Mouse (Mus musculus): Measurements from ENCODE around the gene Krtap5-2.
"Not testable (repeated sequence)": the region's sequence is repeated elsewhere in the genome, so short reads cannot be mapped to it uniquely, and the experiment has no call there.

The Krtap5-2 gene

DNA sequence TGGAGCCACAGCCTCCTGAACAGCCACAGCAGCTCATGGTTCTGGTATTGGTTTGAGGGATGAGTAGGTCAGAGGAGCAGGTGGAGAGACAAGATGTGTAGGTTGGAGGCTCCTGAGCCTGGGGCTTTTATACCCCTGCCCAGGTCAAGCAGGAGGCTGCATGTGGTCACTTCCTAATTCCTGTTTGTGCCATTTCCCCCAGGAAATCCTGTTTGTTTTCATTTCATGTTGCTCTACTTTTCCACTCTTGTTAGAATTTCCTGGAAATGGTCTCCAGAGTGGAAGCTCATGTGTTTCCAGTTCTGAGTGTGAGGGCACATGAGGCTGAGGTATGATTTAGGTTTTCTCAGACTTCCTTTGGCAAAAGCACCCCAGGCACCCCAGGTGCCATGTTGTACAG lies at the start of gene Krtap5-2:
Gene Krtap5-2, minus strand, starts transcription at position 101 of the 400 bp plus-strand sequence.
- in situ Hi-C loops (cut with MboI) = not testable (repeated sequence)

DNA sequence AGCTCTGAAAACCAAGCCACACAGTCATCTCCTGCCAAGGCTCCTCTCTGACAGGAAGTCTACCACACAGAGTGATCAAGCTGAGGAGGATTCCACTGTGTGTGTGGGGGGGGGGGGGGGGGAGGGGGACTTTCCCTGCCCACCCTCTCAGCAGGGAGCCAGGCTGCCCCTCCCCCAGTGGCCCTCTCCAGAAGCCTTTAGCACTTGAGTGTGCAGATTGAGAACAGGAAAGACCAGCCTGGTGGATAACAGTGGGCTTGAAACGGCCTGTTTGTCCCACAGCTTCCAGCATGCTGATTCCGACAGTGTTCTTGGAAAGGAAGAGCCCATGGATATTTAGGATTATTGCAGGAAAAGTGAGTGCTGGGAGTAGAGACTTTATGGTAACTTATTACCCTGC lies 48.7 kb upstream of the Krtap5-2 start:
- in situ Hi-C loops (cut with MboI) = no loop called here

- in situ Hi-C loops (cut with MboI) = not testable (repeated sequence)
Measured at GRCm38 (mm10) chr7:142212136-142212535, 36.3 kb upstream of the Krtap5-2 start.

DNA sequence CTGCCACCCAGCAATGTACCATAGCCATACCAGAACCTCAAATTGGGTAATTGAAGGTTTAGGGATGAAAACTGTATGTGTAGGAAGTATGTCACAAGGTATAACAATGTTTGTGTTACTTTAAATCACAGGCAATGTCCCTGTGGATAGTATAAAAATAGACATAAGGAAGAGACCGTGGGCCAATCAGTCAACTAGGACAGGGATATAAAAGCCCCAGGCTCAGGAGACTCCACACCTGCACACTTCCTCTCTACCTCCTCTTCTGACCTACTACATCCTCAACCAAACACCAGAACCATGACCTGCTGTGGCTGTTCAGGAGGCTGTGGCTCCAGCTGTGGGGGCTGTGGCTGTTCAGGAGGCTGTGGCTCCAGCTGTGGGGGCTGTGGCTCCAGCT lies 35.8 kb upstream of the Krtap5-2 start, which contains the start of gene Gm7579:
Gene Gm7579, plus strand, starts transcription at position 301 of the 400 bp plus-strand sequence.
- in situ Hi-C loops (cut with MboI) = no loop called here

DNA sequence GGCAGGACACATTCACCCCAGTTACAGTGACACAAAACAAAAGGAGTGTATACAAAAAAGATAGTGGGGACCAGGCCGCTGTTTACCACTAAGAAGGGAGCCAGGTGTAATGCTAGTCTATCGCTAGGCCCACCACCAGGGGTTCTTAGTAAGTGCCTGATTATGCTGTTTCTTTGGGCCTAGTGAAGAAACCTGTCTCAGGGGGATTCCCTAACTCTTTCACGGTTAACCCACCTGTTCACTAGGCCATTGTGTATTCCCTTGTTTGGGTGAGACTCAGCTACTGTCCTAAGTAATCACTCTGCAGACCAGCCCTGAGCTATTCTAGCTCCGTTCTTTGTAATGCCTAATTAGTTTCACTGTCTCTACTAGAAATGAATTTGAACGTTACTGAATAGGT lies 31.1 kb upstream of the Krtap5-2 start:
- in situ Hi-C loops (cut with MboI) = not testable (repeated sequence)

GRCm38 (mm10) chr7:142205488-142205887 lies 29.7 kb upstream of the Krtap5-2 start:
- in situ Hi-C loops (cut with MboI) = no loop called here

DNA sequence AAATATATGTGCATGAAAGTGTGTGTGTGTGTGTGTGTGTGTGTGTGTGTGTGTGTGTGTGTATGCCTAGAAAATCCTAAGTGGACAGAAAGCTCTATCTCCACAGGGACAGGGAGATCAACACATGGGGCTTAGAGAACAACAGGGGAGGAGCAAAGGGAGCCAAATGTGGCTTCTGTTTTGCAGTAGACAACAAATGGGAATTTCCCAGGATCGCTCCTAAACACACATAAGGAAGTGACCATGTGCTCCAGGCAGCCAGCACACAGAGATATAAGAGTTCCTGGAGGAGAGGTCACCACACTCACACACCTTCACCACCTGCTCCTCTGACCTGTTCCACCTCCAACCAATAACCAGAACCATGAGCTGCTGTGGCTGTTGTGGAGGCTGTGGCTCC lies 25.3 kb upstream of the Krtap5-2 start, which contains the start of gene Krtap5-3:
Gene Krtap5-3, plus strand, starts transcription at position 301 of the 400 bp plus-strand sequence.
- in situ Hi-C loops (cut with MboI) = no loop called here

- in situ Hi-C loops (cut with MboI) = no loop called here
Measured at GRCm38 (mm10) chr7:142198748-142199147, 22.9 kb upstream of the Krtap5-2 start.

- in situ Hi-C loops (cut with MboI) = no loop called here
Measured at GRCm38 (mm10) chr7:142190289-142190688, 14.5 kb upstream of the Krtap5-2 start, which contains the start of gene Gm10153. TSS of gene Gm10153 (minus strand) at chr7:142190389.

GRCm38 (mm10) chr7:142188156-142188555 lies 12.4 kb upstream of the Krtap5-2 start:
- in situ Hi-C loops (cut with MboI) = no loop called here

GRCm38 (mm10) chr7:142181021-142181420 lies 5.2 kb upstream of the Krtap5-2 start:
- in situ Hi-C loops (cut with MboI) = no loop called here

GRCm38 (mm10) chr7:142178685-142179084 lies 2.9 kb upstream of the Krtap5-2 start:
- in situ Hi-C loops (cut with MboI) = no loop called here

DNA sequence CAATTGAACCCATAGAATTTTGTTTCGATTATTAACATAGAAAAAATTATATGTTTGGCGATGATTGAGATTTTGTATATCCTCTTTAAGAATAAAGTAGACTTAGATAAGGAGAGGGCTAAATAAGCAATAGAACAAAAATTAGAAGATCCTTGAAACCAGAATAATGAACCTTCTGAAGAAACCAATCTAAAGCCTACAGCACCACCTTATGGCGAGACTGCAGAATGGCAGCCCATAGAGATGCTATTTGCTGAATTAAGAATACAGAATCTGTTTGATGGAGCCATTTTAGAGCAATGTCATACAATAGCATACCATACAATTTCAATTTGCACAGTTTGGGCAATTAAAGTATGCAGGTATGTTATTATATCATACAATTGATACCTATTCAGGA lies 6.0 kb downstream of the Krtap5-2 start:
- in situ Hi-C loops (cut with MboI) = no loop called here

- in situ Hi-C loops (cut with MboI) = not testable (repeated sequence)
Measured at GRCm38 (mm10) chr7:142165639-142166038, 10.2 kb downstream of the Krtap5-2 start, which contains the start of gene Gm4553. TSS of gene Gm4553 (minus strand) at chr7:142165739.

- in situ Hi-C loops (cut with MboI) = no loop called here
Measured at GRCm38 (mm10) chr7:142159366-142159765, 16.4 kb downstream of the Krtap5-2 start.

- in situ Hi-C loops (cut with MboI) = not testable (repeated sequence)
Measured at GRCm38 (mm10) chr7:142157013-142157412, 18.8 kb downstream of the Krtap5-2 start, which contains the start of gene Gm29735. TSS of gene Gm29735 (minus strand) at chr7:142157113.

- in situ Hi-C loops (cut with MboI) = no loop called here
Measured at GRCm38 (mm10) chr7:142155308-142155707, 20.5 kb downstream of the Krtap5-2 start.

DNA sequence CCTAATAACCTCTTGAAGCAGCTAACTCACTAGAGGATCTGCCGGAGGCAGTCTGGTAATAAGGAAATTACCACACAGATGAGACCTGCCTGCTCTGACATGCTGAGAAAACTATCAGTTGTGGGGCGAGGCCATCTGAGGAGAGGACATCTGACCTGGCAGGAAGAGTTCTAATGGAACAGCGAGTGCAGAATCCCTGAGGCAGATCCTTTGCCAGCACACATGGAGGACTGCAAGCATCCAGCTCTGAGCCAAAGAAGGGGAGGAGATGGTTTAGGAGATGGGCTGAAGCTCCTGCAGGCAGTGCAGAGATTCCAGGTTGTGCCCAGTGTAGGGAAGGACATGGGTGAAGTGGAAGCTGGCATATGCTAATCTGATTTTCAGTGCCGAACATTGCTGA lies 23.6 kb downstream of the Krtap5-2 start:
- in situ Hi-C loops (cut with MboI) = no loop called here

- in situ Hi-C loops (cut with MboI) = no loop called here
Measured at GRCm38 (mm10) chr7:142148633-142149032, 27.2 kb downstream of the Krtap5-2 start.

GRCm38 (mm10) chr7:142146033-142146432 lies 29.8 kb downstream of the Krtap5-2 start:
- in situ Hi-C loops (cut with MboI) = no loop called here

- in situ Hi-C loops (cut with MboI) = no loop called here
Measured at GRCm38 (mm10) chr7:142145413-142145940, 30.3 kb downstream of the Krtap5-2 start.

GRCm38 (mm10) chr7:142144507-142144906 lies 31.3 kb downstream of the Krtap5-2 start, which contains the start of gene Gm45337:
TSS of gene Gm45337 (minus strand) at chr7:142144607.
- in situ Hi-C loops (cut with MboI) = no loop called here

DNA sequence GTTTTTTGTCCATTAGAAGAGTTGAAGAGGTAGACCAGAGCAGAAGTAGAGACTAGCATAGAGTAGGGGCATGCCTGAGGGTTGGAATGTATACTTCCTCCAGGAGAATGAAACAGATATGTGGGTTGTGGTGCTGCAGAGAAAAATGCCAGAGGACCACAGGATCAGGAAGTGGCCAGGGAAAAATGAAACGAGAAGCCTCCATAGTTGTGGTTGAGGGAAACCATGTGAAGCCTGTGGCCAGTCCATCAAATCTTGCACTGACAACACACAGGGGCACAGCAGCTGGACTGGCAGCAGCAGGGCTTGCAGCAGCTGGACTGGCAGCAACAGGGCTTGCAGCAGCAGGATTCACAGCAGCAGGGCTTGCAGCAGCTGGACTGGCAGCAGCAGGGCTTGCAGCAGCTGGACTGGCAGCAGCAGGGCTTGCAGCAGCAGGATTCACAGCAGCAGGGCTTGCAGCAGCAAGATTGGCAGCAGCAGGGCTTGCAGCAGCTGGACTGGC lies 32.2 kb downstream of the Krtap5-2 start:
- in situ Hi-C loops (cut with MboI) = not testable (repeated sequence)

DNA sequence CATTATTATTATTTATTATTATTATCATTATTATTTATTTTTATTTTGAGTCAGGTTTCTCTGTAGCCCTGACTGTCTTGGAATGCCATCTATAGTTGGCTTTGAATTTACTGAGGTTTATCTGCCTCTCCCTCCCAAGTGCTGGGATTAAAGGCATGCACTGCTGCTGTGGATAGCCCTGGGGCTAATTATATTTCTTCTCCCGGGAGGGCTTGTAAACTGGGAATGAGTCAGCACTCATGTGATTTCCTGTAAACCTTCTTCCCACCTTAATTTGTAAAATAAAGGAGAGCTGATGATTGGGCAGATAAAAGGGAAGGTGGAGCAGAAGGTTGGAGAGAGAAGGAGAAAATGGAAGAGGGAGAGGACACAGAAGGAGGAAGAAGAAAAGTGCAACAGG lies 35.1 kb downstream of the Krtap5-2 start:
- in situ Hi-C loops (cut with MboI) = no loop called here
